Mouse (Mus musculus): ENCODE results near the gene Gpr3. TPM values are rescaled to one million over a fixed set of nuclear protein-coding genes. Genes with fewer than 3 reads are reported as not detected.
A peak's percentile ranks its signal among the peaks of the same experiment; 100 is the strongest.

Gpr3 gene
- polyA plus RNA-seq, 1 experiment = not detected

DNA sequence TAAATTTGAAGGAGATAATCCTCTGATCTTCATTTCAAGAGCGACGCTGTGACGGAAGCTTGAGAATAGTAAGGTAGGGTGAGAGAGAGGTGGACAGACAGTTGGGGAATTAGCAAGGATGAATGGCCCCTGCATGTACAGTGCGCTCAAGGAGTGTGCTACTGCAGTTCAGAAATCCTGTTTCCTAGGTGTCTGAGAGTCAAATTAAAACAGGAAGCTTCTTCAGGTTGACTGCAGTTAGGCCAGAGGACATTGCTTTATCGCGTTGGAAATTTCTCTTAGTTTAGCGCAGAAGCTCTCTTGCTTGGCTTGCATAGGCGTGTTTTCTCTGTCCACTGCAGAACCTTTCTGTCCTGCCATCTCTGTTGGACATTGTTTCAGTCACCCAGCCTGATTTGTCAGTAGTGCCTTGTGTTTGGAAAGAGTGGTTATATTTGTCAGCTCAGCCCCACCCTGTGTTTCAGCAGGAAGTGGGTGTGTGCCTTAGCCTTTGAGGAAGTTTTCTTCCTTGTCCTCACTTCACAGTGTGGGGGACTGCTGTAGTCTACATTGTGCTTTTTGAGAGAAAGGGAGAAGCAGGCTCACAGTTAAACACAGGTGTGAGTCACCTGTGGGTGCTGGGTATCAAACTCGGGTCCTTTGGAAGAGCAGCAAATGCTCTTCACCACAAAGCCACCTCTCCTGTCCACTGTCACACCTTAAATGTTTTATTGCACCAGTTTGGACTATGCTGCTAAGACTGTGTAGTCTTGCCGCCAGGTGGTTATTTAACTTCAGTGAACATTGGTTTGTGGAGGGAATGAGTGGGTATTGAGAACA is 42.9 kb downstream of the Gpr3 start:
- Histone ChIP-seq H3K27ac (ENCODE audit: insufficient read depth, low read length) (no peak overlapping the region), H3K4me3 (ENCODE audit: insufficient read depth, low read length) (no peak overlapping the region), H3K4me1 (ENCODE audit: control insufficient read depth, insufficient read depth, low read length) (peaks cover 6% of the 10 kb centered on the region; the same call in 1 of the 2 replicates)
- TF ChIP-seq POLR2A (IDR thresholded peaks at IDR 0.05; ENCODE audit: low read depth, low read length) (no peak), CTCF (IDR thresholded peaks at IDR 0.05; ENCODE audit: borderline replicate concordance, insufficient read depth, low read length) (no peak)

DNA sequence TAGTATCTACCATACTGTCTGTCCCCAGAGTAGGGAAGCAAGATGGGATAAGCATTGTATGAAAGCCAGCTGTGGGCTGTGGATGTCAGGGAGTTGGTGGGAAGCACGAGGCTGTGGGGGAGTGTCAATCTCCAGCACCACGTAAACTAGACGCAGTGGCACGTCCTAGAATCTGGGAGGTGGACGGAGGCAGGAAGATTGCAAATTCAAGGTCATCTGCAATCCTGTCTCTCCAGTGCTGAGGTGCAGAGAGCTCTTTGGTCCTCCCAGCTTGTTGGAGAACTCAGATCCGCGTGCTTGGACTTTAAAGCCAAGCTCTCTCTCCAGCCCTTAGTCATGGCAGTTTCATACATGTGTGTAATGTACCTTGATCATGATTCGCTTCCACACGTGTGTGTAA is 45.6 kb downstream of the Gpr3 start:
- no peak overlapping the region for H3K27ac ChIP-seq (ENCODE audit: insufficient read depth, low read length)
- peaks cover 6% of the 10 kb centered on the region; the same call in 1 of the 2 replicates for H3K4me1 ChIP-seq (ENCODE audit: control insufficient read depth, insufficient read depth, low read length)
- H3K4me3 ChIP-seq (ENCODE audit: insufficient read depth, low read length) = no peak overlapping the region
- TF ChIP-seq CTCF (IDR thresholded peaks at IDR 0.05; ENCODE audit: borderline replicate concordance, insufficient read depth, low read length) = no peak
- TF ChIP-seq POLR2A (IDR thresholded peaks at IDR 0.05; ENCODE audit: low read depth, low read length) = no peak

DNA sequence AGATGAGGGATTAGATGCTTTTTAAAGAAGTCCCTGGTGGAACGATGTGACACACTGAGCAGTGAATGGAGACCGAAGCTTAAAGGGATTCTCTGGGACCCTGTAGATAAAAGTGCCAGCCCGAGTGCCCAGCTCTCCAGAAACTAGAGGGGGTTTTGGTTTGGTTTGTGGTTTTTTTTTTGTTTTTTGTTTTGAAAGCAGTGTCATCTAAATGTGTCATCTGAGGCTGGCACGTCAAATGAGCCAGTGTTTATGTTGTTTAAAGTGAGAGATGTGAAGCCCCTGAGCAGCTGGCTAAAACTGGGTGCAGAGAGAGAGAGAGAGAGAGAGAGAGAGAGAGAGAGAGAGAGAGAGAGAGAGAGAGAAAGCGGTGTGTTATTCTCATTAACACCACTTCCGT is 50.1 kb downstream of the Gpr3 start:
- Histone ChIP-seq H3K4me3 (ENCODE audit: insufficient read depth, low read length) (no peak overlapping the region), H3K4me1 (ENCODE audit: control insufficient read depth, insufficient read depth, low read length) (peaks cover 13% of the 10 kb centered on the region), H3K27ac (ENCODE audit: insufficient read depth, low read length) (no peak overlapping the region)
- TF ChIP-seq CTCF (IDR thresholded peaks at IDR 0.05; ENCODE audit: borderline replicate concordance, insufficient read depth, low read length) (no peak), POLR2A (IDR thresholded peaks at IDR 0.05; ENCODE audit: low read depth, low read length) (no peak)

DNA sequence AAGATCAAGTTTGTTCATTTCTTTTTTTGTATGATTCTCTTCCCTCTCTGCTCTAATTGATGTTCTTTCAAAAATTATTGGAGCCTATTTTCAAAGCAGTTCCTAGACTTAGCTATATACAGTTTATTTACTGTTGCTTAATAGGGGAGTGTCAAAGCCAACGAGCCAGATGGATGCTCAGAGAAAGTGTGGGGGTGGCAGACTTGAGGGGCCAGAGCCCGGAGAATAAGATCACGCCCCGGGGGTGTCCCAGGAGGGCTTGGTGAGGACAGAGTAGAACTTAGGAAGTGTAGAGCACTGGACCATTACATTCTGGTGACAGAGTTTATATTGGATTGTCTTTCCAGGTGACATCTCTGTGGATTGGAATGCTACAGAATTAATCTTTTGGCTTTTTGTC is 51.5 kb downstream of the Gpr3 start:
- Histone ChIP-seq H3K27ac (ENCODE audit: insufficient read depth, low read length) (no peak overlapping the region), H3K4me1 (ENCODE audit: control insufficient read depth, insufficient read depth, low read length) (peaks cover 16% of the 10 kb centered on the region), H3K4me3 (ENCODE audit: insufficient read depth, low read length) (no peak overlapping the region)
- TF ChIP-seq CTCF (IDR thresholded peaks at IDR 0.05; ENCODE audit: borderline replicate concordance, insufficient read depth, low read length) (no peak), POLR2A (IDR thresholded peaks at IDR 0.05; ENCODE audit: low read depth, low read length) (no peak)

DNA sequence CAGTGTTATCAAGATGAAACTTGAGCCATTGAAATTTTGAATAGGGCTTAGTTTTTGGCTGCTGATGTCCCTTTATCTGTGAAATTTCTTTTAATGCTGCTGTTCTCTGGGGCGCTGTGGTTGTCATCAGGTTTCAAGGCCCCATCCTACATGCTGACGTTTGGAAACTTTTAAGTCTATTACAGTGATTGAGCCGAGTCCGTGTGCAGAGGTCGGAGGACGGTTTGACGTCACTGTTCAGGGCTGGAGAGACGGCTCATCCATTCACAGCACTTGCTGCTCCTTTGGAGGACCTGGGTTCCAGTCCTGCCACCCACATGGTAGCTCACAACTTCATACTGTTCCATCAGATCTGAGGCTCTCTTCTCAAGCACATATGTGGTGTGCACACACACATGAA is 52.1 kb downstream of the Gpr3 start:
- H3K27ac ChIP-seq (ENCODE audit: insufficient read depth, low read length) = no peak overlapping the region
- peaks cover 16% of the 10 kb centered on the region for H3K4me1 ChIP-seq (ENCODE audit: control insufficient read depth, insufficient read depth, low read length)
- no peak overlapping the region for H3K4me3 ChIP-seq (ENCODE audit: insufficient read depth, low read length)
- TF ChIP-seq POLR2A (IDR thresholded peaks at IDR 0.05; ENCODE audit: low read depth, low read length) (no peak), CTCF (IDR thresholded peaks at IDR 0.05; ENCODE audit: borderline replicate concordance, insufficient read depth, low read length) (no peak)

DNA sequence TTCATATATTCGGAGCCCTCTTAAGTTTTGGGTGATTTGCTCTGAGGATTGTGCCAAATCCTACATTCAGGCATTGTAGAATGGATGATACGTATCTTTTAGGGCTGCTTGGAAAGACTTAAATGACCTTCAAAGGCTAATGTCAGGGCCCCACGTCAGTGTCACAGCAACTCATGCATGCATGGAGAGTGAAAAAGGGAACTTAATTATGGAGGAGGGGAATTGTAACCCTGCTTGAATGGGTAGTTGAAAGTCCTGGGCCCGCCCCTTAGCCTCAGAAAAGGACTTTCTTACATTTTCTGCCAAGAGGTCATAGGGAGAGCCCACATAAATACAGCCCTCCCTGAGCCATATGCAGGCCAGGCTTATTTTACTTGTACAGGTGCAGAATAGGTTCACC is 52.7 kb downstream of the Gpr3 start:
- H3K4me3 ChIP-seq (ENCODE audit: insufficient read depth, low read length) = no peak overlapping the region
- no peak for TF ChIP-seq POLR2A (IDR thresholded peaks at IDR 0.05; ENCODE audit: low read depth, low read length)
- TF ChIP-seq CTCF (IDR thresholded peaks at IDR 0.05; ENCODE audit: borderline replicate concordance, insufficient read depth, low read length) = no peak
- H3K4me1 ChIP-seq (ENCODE audit: control insufficient read depth, insufficient read depth, low read length) = peaks cover 16% of the 10 kb centered on the region
- H3K27ac ChIP-seq (ENCODE audit: insufficient read depth, low read length) = peak overlapping the region; percentile 72; the same call in 1 of the 2 replicates

Other genes starting within 250 kb of the Gpr3 start
- not detected in 2 replicates for gene Fgr, start 238.4 kb downstream of the Gpr3 start, polyA plus RNA-seq (2011; ENCODE audit: insufficient read length, low read depth, missing spikeins)
- 37.5 and 46.0 TPM in 2 replicates for gene Ahdc1, start 201.3 kb downstream of the Gpr3 start, polyA plus RNA-seq (2011; ENCODE audit: insufficient read length, low read depth, missing spikeins)
- gene Wasf2, start 82.0 kb downstream of the Gpr3 start, polyA plus RNA-seq (2011; ENCODE audit: insufficient read length, low read depth, missing spikeins) = 101 and 107 TPM in 2 replicates
- not detected in 2 replicates for gene Cd164l2, start 405 bp downstream of the Gpr3 start, polyA plus RNA-seq (2011; ENCODE audit: insufficient read length, low read depth, missing spikeins)
- gene Map3k6, start 28.3 kb upstream of the Gpr3 start, polyA plus RNA-seq (2011; ENCODE audit: insufficient read length, low read depth, missing spikeins) = 4.5 and 7.3 TPM in 2 replicates
- 1.1 and 3.9 TPM in 2 replicates for gene Sytl1, start 50.6 kb upstream of the Gpr3 start, polyA plus RNA-seq (2011; ENCODE audit: insufficient read length, low read depth, missing spikeins)
- 37.8 and 47.7 TPM in 2 replicates for gene Tmem222, start 65.3 kb upstream of the Gpr3 start, polyA plus RNA-seq (2011; ENCODE audit: insufficient read length, low read depth, missing spikeins)
- 21.2 and 21.7 TPM in 2 replicates for gene Wdtc1, start 140.9 kb upstream of the Gpr3 start, polyA plus RNA-seq (2011; ENCODE audit: insufficient read length, low read depth, missing spikeins)
- gene Slc9a1, start 157.2 kb upstream of the Gpr3 start, polyA plus RNA-seq (2011; ENCODE audit: insufficient read length, low read depth, missing spikeins) = 26.2 and 34.7 TPM in 2 replicates

Measured in embryonic fibroblast, embryonic 13.5 days (primary cell).